Mouse (Mus musculus): ENCODE measurements around the gene C330007P06Rik.

DNA sequence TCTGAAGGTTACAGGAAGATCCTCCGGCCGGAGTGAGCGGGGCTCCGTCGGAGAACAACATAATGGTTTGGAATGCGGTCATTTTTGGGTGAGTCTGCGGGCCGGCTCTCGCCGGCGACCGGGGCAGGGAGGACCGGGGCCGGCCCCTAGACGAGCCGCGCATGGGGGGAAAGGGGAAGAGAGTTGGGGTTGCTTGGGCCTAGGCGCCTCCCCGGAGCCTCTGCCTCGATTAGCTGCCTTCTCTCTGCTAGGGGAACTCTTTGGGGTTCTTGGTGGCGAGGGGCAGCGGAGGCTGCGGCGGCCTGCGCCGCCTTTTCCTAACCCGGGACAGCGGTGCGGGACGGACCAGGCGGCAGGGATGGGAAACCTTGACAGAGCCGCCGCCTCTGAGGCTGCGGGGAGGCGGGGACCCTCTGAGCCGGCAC is 805 bp upstream of the C330007P06Rik start:
- TF ChIP-seq POLR2A (IDR thresholded peaks at IDR 0.05; ENCODE audit: insufficient read depth, low read depth, low read length) (no peak), CTCF (IDR thresholded peaks at IDR 0.05) (no peak)
